Mouse (Mus musculus): ENCODE data around the gene Rhag. TPM values are rescaled to one million over a fixed set of nuclear protein-coding genes. Genes with fewer than 3 reads are reported as not detected.

Rhag gene
- polyA plus RNA-seq, 1 experiment from 2014 or later, result 0.30 TPM

- ATAC-seq, result no peak
- 86% methylated on average over 9 of the region's 9 CpGs for WGBS
- Histone ChIP-seq H3K4me1 (replicated peaks) (no peaks in the 10 kb centered on the region), H3K36me3 (no peaks in the 10 kb centered on the region), H3K4me2 (replicated peaks) (no peak overlapping the region), H3K9me3 (no peaks in the 10 kb centered on the region), H3K27ac (no peak overlapping the region), H3K9ac (replicated peaks) (no peak overlapping the region), H3K4me3 (replicated peaks) (no peak overlapping the region), H3K27me3 (no peaks in the 10 kb centered on the region)
Observed at GRCm38 (mm10) chr17:40821477-40821876, 10.6 kb downstream of the Rhag start.

GRCm38 (mm10) chr17:40823817-40824216, 12.9 kb downstream of the Rhag start:
- Histone ChIP-seq H3K4me2 (replicated peaks) (no peak overlapping the region), H3K9me3 (no peaks in the 10 kb centered on the region), H3K9ac (replicated peaks) (no peak overlapping the region), H3K36me3 (no peaks in the 10 kb centered on the region), H3K4me3 (replicated peaks) (no peak overlapping the region), H3K27me3 (no peaks in the 10 kb centered on the region), H3K27ac (no peak overlapping the region), H3K4me1 (replicated peaks) (no peaks in the 10 kb centered on the region)
- WGBS, result 29% methylated on average over 4 of the region's 4 CpGs
- ATAC-seq, result no peak

- Histone ChIP-seq H3K36me3 (no peaks in the 10 kb centered on the region), H3K4me2 (replicated peaks) (no peak overlapping the region), H3K4me1 (replicated peaks) (no peaks in the 10 kb centered on the region), H3K9me3 (no peaks in the 10 kb centered on the region), H3K27me3 (no peaks in the 10 kb centered on the region), H3K9ac (replicated peaks) (no peak overlapping the region), H3K4me3 (replicated peaks) (no peak overlapping the region), H3K27ac (no peak overlapping the region)
- no peak for ATAC-seq
- 60% methylated on average over 8 of the region's 8 CpGs for WGBS
Observed at GRCm38 (mm10) chr17:40824549-40824948, 13.6 kb downstream of the Rhag start.

GRCm38 (mm10) chr17:40831870-40832269, 20.9 kb downstream of the Rhag start:
- Histone ChIP-seq H3K27ac (no peak overlapping the region), H3K27me3 (no peaks in the 10 kb centered on the region), H3K4me3 (replicated peaks) (no peak overlapping the region), H3K36me3 (no peaks in the 10 kb centered on the region), H3K4me2 (replicated peaks) (no peak overlapping the region), H3K9ac (replicated peaks) (no peak overlapping the region), H3K4me1 (replicated peaks) (no peaks in the 10 kb centered on the region), H3K9me3 (no peaks in the 10 kb centered on the region)
- WGBS, result 67% methylated on average over 2 of the region's 2 CpGs
- no peak for ATAC-seq

GRCm38 (mm10) chr17:40837308-40837707, 26.4 kb downstream of the Rhag start:
- no peak overlapping the region for H3K4me2 ChIP-seq (replicated peaks)
- no peak for ATAC-seq
- H3K27ac ChIP-seq, result no peak overlapping the region
- H3K9ac ChIP-seq (replicated peaks), result no peak overlapping the region
- H3K4me3 ChIP-seq (replicated peaks), result no peak overlapping the region
- H3K27me3 ChIP-seq, result no peaks in the 10 kb centered on the region
- no peaks in the 10 kb centered on the region for H3K4me1 ChIP-seq (replicated peaks)
- no peaks in the 10 kb centered on the region for H3K36me3 ChIP-seq
- H3K9me3 ChIP-seq, result no peaks in the 10 kb centered on the region

- no peak overlapping the region for H3K4me3 ChIP-seq (replicated peaks)
- H3K4me1 ChIP-seq (replicated peaks), result no peaks in the 10 kb centered on the region
- ATAC-seq, result no peak
- H3K9me3 ChIP-seq, result no peaks in the 10 kb centered on the region
- H3K27me3 ChIP-seq, result no peaks in the 10 kb centered on the region
- H3K36me3 ChIP-seq, result no peaks in the 10 kb centered on the region
- H3K4me2 ChIP-seq (replicated peaks), result no peak overlapping the region
- no peak overlapping the region for H3K9ac ChIP-seq (replicated peaks)
- no peak overlapping the region for H3K27ac ChIP-seq
Observed at GRCm38 (mm10) chr17:40855065-40855464, 44.1 kb downstream of the Rhag start.

- 77% methylated on average over 10 of the region's 10 CpGs for WGBS
- Histone ChIP-seq H3K4me1 (replicated peaks) (no peaks in the 10 kb centered on the region), H3K27ac (no peak overlapping the region), H3K36me3 (no peaks in the 10 kb centered on the region), H3K9me3 (no peaks in the 10 kb centered on the region), H3K9ac (replicated peaks) (no peak overlapping the region), H3K4me2 (replicated peaks) (no peak overlapping the region), H3K4me3 (replicated peaks) (no peak overlapping the region), H3K27me3 (no peaks in the 10 kb centered on the region)
- no peak for ATAC-seq
Observed at GRCm38 (mm10) chr17:40868952-40869747, 58.2 kb downstream of the Rhag start.

GRCm38 (mm10) chr17:40872626-40873025, 61.7 kb downstream of the Rhag start:
- no peak overlapping the region for H3K4me3 ChIP-seq (replicated peaks)
- H3K4me2 ChIP-seq (replicated peaks), result no peak overlapping the region
- H3K4me1 ChIP-seq (replicated peaks), result no peaks in the 10 kb centered on the region
- ATAC-seq, result no peak
- no peaks in the 10 kb centered on the region for H3K27me3 ChIP-seq
- 92% methylated on average over 6 of the region's 6 CpGs for WGBS
- no peak overlapping the region for H3K27ac ChIP-seq
- H3K9me3 ChIP-seq, result no peaks in the 10 kb centered on the region
- H3K36me3 ChIP-seq, result no peaks in the 10 kb centered on the region
- H3K9ac ChIP-seq (replicated peaks), result no peak overlapping the region

- H3K4me2 ChIP-seq (replicated peaks), result no peak overlapping the region
- no peaks in the 10 kb centered on the region for H3K27me3 ChIP-seq
- no peak overlapping the region for H3K27ac ChIP-seq
- H3K36me3 ChIP-seq, result no peaks in the 10 kb centered on the region
- H3K9me3 ChIP-seq, result no peaks in the 10 kb centered on the region
- no peaks in the 10 kb centered on the region for H3K4me1 ChIP-seq (replicated peaks)
- WGBS, result 81% methylated on average over 2 of the region's 2 CpGs
- ATAC-seq, result no peak
- no peak overlapping the region for H3K4me3 ChIP-seq (replicated peaks)
- no peak overlapping the region for H3K9ac ChIP-seq (replicated peaks)
Observed at GRCm38 (mm10) chr17:40873582-40874011, 62.7 kb downstream of the Rhag start.

GRCm38 (mm10) chr17:40874701-40875100, 63.8 kb downstream of the Rhag start:
- ATAC-seq, result no peak
- WGBS, result 90% methylated on average over 3 of the region's 3 CpGs
- no peak overlapping the region for H3K27ac ChIP-seq

GRCm38 (mm10) chr17:40875568-40875967, 64.6 kb downstream of the Rhag start:
- Histone ChIP-seq H3K9me3 (no peaks in the 10 kb centered on the region), H3K4me1 (replicated peaks) (peaks cover 10% of the 10 kb centered on the region), H3K27me3 (peaks cover 10% of the 10 kb centered on the region; the same call in 1 of the 2 replicates), H3K4me2 (replicated peaks) (no peak overlapping the region), H3K4me3 (replicated peaks) (no peak overlapping the region), H3K36me3 (no peaks in the 10 kb centered on the region), H3K27ac (no peak overlapping the region), H3K9ac (replicated peaks) (no peak overlapping the region)
- no peak for ATAC-seq
- WGBS, result 97% methylated on average over 1 of the region's 1 CpGs

More at GRCm38 (mm10) chr17:40874701-40875100, 63.8 kb downstream of the Rhag start:
- H3K27me3 ChIP-seq, result peaks cover 4% of the 10 kb centered on the region; the same call in 1 of the 2 replicates
- H3K9me3 ChIP-seq, result no peaks in the 10 kb centered on the region
- H3K9ac ChIP-seq (replicated peaks), result no peak overlapping the region
- H3K4me3 ChIP-seq (replicated peaks), result no peak overlapping the region
- H3K4me2 ChIP-seq (replicated peaks), result no peak overlapping the region
- peaks cover 1% of the 10 kb centered on the region for H3K4me1 ChIP-seq (replicated peaks)
- H3K36me3 ChIP-seq, result no peaks in the 10 kb centered on the region

- Histone ChIP-seq H3K4me2 (replicated peaks) (no peak overlapping the region), H3K4me1 (replicated peaks) (peaks cover 11% of the 10 kb centered on the region), H3K27me3 (peaks cover 10% of the 10 kb centered on the region; the same call in 1 of the 2 replicates), H3K36me3 (no peaks in the 10 kb centered on the region), H3K9me3 (no peaks in the 10 kb centered on the region), H3K9ac (replicated peaks) (no peak overlapping the region), H3K4me3 (replicated peaks) (no peak overlapping the region), H3K27ac (no peak overlapping the region)
- 40% methylated on average over 3 of the region's 3 CpGs for WGBS
- ATAC-seq, result no peak
Observed at GRCm38 (mm10) chr17:40877741-40878140, 66.8 kb downstream of the Rhag start.

- Histone ChIP-seq H3K4me1 (replicated peaks) (peaks cover 11% of the 10 kb centered on the region), H3K36me3 (no peaks in the 10 kb centered on the region), H3K27me3 (peaks cover 10% of the 10 kb centered on the region; the same call in 1 of the 2 replicates), H3K27ac (no peak overlapping the region), H3K9ac (replicated peaks) (peak overlapping the region; percentile 62), H3K9me3 (no peaks in the 10 kb centered on the region), H3K4me2 (replicated peaks) (peak overlapping the region; percentile 93), H3K4me3 (replicated peaks) (peak overlapping the region; percentile 55)
- ATAC-seq, result no peak
- WGBS, result 7% methylated on average over 6 of the region's 6 CpGs
Observed at GRCm38 (mm10) chr17:40879528-40879923, 68.6 kb downstream of the Rhag start.
